9 mouse cellular contexts compared by ENCODE assay signal in genomic region chr9:121352131-121352606, GRCm38 (mm10). TPM values are rescaled to one million over a fixed set of nuclear protein-coding genes. Genes with fewer than 3 reads are reported as not detected.
DNase-seq lines count a peak whose midpoint lies in the region; ATAC-seq and TF ChIP-seq lines count a peak whose summit lies in the region.
"Had no signal": no experiment of that assay in that cellular context is flagged by ENCODE, and none has a peak within 500 bp of the region (broad histone marks: within the 10 kb centered on the region; RNA-seq: fewer than 3 reads in every experiment).

No protein-coding gene starts in this region.

- peaks cover 23% of the 10 kb centered on the region for H3K4me1 ChIP-seq in cortical plate, adult 2 months (ENCODE audit: control insufficient read depth, insufficient read depth, low read length)
- peaks cover 69% of the 10 kb centered on the region for H3K4me1 ChIP-seq in intestine, embryonic 15.5 days (replicated peaks)
- peaks cover 22% of the 10 kb centered on the region for H3K4me1 ChIP-seq in stomach, postnatal 0 days (replicated peaks; ENCODE audit: control insufficient read depth, insufficient read depth)

- TF ChIP-seq POLR2A in cortical plate, adult 2 months (IDR thresholded peaks at IDR 0.05; ENCODE audit: extremely low read depth, insufficient read depth, low read length): no peak

- H3K36me3 ChIP-seq in intestine, embryonic 15.5 days: no peaks in the 10 kb centered on the region
- H3K36me3 ChIP-seq in stomach, postnatal 0 days (ENCODE audit: control insufficient read depth, insufficient read depth, low read length): no peaks in the 10 kb centered on the region
- H3K36me3 ChIP-seq: embryonic facial prominence, embryonic 13.5 days had no signal

- ATAC-seq in intestine, embryonic 15.5 days: peak; percentile 33
- ATAC-seq in stomach, postnatal 0 days (ENCODE audit: low FRiP score, low TSS enrichment): peak; percentile 35; the same call in 1 of the 2 replicates

- peak; percentile 61 for DNase-seq in gastrocnemius, postnatal 10 days
- no peak for DNase-seq in gastrocnemius, adult 18-20 months (ENCODE audit: low spot score)
- DNase-seq in CD8-positive naive resting alpha-beta T cell, adult 2 months (ENCODE audit: low read depth in 2 of 2, low spot score in 2 of 2): peak; percentile 31 to 53
- peak; percentile 64 for DNase-seq in lung, postnatal 25 days (ENCODE audit: low spot score)
- peak; percentile 67 for DNase-seq in stomach, postnatal 0 days (ENCODE audit: low spot score)
- no peak for DNase-seq in layer of hippocampus, postnatal 14 days (ENCODE audit: low spot score in 2 of 2)

- TF ChIP-seq EP300 in stomach, postnatal 0 days (optimal IDR thresholded peaks at IDR 0.05): no peak

- H3K4me3 ChIP-seq in cortical plate, adult 2 months (ENCODE audit: insufficient read depth, low read length): no peak overlapping the region
- no peak overlapping the region for H3K4me3 ChIP-seq in intestine, embryonic 15.5 days (replicated peaks)
- no peak overlapping the region for H3K4me3 ChIP-seq in stomach, postnatal 0 days (ENCODE audit: low read depth, low read length)
- H3K4me3 ChIP-seq: embryonic facial prominence, embryonic 13.5 days had no signal

- no peak overlapping the region for H3K27ac ChIP-seq in cortical plate, adult 2 months (ENCODE audit: insufficient read depth, low read length)
- H3K27ac ChIP-seq in intestine, embryonic 15.5 days: 0 out of 2 replicates have a peak overlapping the region, but pooled peaks have one; percentile 62
- 0 out of 2 replicates have a peak overlapping the region, but pooled peaks have one; percentile 80 for H3K27ac ChIP-seq in stomach, postnatal 0 days (replicated peaks)

- no peaks in the 10 kb centered on the region for H3K27me3 ChIP-seq in intestine, embryonic 15.5 days (replicated peaks)
- H3K27me3 ChIP-seq in stomach, postnatal 0 days (ENCODE audit: control insufficient read depth, insufficient read depth, low read length): no peaks in the 10 kb centered on the region
- H3K27me3 ChIP-seq: embryonic facial prominence, embryonic 13.5 days had no signal

- WGBS in intestine, embryonic 15.5 days: 22% methylated on average over 11 of the region's 11 CpGs
- 24% methylated on average over 11 of the region's 11 CpGs for WGBS in stomach, postnatal 0 days

- H3K9ac ChIP-seq in intestine, embryonic 15.5 days: no peak overlapping the region
- no peak overlapping the region for H3K9ac ChIP-seq in stomach, postnatal 0 days (ENCODE audit: low read length)
- H3K9ac ChIP-seq: embryonic facial prominence, embryonic 13.5 days had no signal

- H3K9me3 ChIP-seq in intestine, embryonic 15.5 days: no peaks in the 10 kb centered on the region
- H3K9me3 ChIP-seq in stomach, postnatal 0 days (ENCODE audit: control insufficient read depth, low read length): no peaks in the 10 kb centered on the region
- H3K9me3 ChIP-seq: embryonic facial prominence, embryonic 13.5 days had no signal

- peak overlapping the region; percentile 41 for H3K4me2 ChIP-seq in intestine, embryonic 15.5 days (replicated peaks)
- H3K4me2 ChIP-seq in stomach, postnatal 0 days (replicated peaks; ENCODE audit: low read depth): peak overlapping the region; percentile 17
- H3K4me2 ChIP-seq: embryonic facial prominence, embryonic 13.5 days had no signal

- TF ChIP-seq CTCF in cortical plate, adult 2 months (IDR thresholded peaks at IDR 0.05; ENCODE audit: extremely low read depth, insufficient read depth, low read length): peak; percentile 51
- peak; percentile 78 for TF ChIP-seq CTCF in stomach, postnatal 0 days (IDR thresholded peaks at IDR 0.05; ENCODE audit: low read depth)

RNA-seq across cellular contexts. Expression of gene Trak1, which starts 54.9 kb away (rescaled TPM):
- 100 to 1,000 TPM; 203 to 207 TPM for total RNA-seq in gastrocnemius, postnatal 10 days (2021)
- 100 to 1,000 TPM; 172 to 191 TPM for total RNA-seq in gastrocnemius, adult 18-20 months (2021)
- polyA plus RNA-seq in cortical plate, adult 2 months (2012; rRNA removed): 139 and 140 TPM in 2 replicates
- 20.9 and 26.5 TPM in 2 replicates for polyA plus RNA-seq in intestine, embryonic 15.5 days (2015; fragmentation: Nextera tagmentation; extraction: Ambion mirVana)
- 24.0 and 27.7 TPM in 2 replicates for polyA plus RNA-seq in stomach, postnatal 0 days (2015; fragmentation: Nextera tagmentation; extraction: Ambion mirVana)
- total RNA-seq in layer of hippocampus, postnatal 14 days (2021): 100 to 1,000 TPM; 230 to 235 TPM

Comparison
In these comparisons a context has a peak if more than half of its experiments do, and no peak if none do; other contexts are left out.
1. DNase-seq: peak in gastrocnemius, postnatal 10 days (single experiment), CD8-positive naive resting alpha-beta T cell, adult 2 months (2 of 2), lung, postnatal 25 days (single experiment) and stomach, postnatal 0 days (single experiment); none in gastrocnemius, adult 18-20 months (single experiment) and layer of hippocampus, postnatal 14 days (0 of 2).